Mouse (Mus musculus) cortical plate, adult 2 months (tissue): ENCODE results near the gene Kcnj10. TPM values are rescaled to one million over a fixed set of nuclear protein-coding genes. Genes with fewer than 3 reads are reported as not detected.

Source experiments
- H3K27ac ChIP-seq: fragments of 200-500 bp; 2 replicates; pipeline ENCODE4 v1.5.1; 2012; ENCODE audit warnings: low read length, control low read depth, inconsistent platforms; ENCODE audit not compliant: insufficient read depth
- H3K4me1 ChIP-seq: fragments of 200-500 bp; 2 replicates; pipeline ENCODE4 v1.6.1; 2011; ENCODE audit warnings: low read length; ENCODE audit not compliant: control insufficient read depth, insufficient read depth
- H3K4me3 ChIP-seq: fragments of 200-500 bp; 2 replicates; pipeline ENCODE4 v1.5.1; 2011; ENCODE audit warnings: mild to moderate bottlenecking, low read length, control low read depth; ENCODE audit not compliant: insufficient read depth
- CTCF ChIP-seq: fragments of 200-500 bp; IDR thresholded peaks from 2 replicates; pipeline ENCODE4 v1.5.1; 2011; ENCODE audit warnings: mild to moderate bottlenecking, control low read depth, low read length; ENCODE audit not compliant: insufficient read depth; ENCODE audit errors: extremely low read depth
- POLR2A ChIP-seq: fragments of 200-500 bp; IDR thresholded peaks from 2 replicates; pipeline ENCODE4 v1.6.1; 2011; ENCODE audit warnings: mild to moderate bottlenecking, low read length, control low read depth; ENCODE audit not compliant: insufficient read depth; ENCODE audit errors: extremely low read depth
- polyA plus RNA-seq: library from polyadenylated mRNA; depleted of rRNA; stranded (reverse); fragments of >200 nt; gene quantifications from 2 replicates; pipeline ENCODE4 v1.2.3, GENCODE M21; 2012; rRNA removed

The Kcnj10 gene
- 96.8 and 102 TPM in 2 replicates for polyA plus RNA-seq

- TF ChIP-seq CTCF (no peak), POLR2A (peak; percentile 42; the same call in 1 of the 2 replicates)
- peak within 1 kb of the TSS; percentile 41 for H3K4me3 ChIP-seq
- H3K4me1 ChIP-seq: peaks cover 2% of the 10 kb centered on the region; the same call in 1 of the 2 replicates
- peak within 1 kb of the TSS; percentile 63 for H3K27ac ChIP-seq
These were observed at the start of gene Kcnj10 for GRCm38 (mm10) chr1:172340729-172341321. TSS of gene Kcnj10 (plus strand) at chr1:172341210.

DNA sequence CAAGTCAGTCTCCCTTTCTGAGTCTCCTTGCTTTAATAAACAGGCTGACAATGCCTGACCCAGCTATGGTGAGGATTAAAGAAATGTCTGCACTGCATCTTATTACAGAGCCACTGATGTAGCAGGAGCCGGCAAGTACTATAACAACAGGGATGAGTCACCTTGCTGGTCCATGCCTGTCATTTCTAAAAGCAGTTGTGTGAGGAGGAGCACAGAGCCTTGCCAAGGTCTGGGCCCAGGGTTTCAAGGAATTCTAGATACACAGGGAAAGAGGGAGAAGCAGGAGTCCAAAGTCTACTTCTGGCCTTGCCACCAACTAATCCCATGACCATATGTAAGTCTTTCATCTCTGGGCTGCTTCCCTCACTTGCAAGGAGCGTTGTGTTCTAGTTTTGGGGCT lies 48.1 kb upstream of the Kcnj10 start:
- H3K4me3 ChIP-seq: no peak overlapping the region
- peaks cover 7% of the 10 kb centered on the region for H3K4me1 ChIP-seq
- H3K27ac ChIP-seq: peak overlapping the region; percentile 77
- TF ChIP-seq POLR2A (0 out of 2 replicates have a peak, but pooled peaks have one; percentile 6), CTCF (no peak)

DNA sequence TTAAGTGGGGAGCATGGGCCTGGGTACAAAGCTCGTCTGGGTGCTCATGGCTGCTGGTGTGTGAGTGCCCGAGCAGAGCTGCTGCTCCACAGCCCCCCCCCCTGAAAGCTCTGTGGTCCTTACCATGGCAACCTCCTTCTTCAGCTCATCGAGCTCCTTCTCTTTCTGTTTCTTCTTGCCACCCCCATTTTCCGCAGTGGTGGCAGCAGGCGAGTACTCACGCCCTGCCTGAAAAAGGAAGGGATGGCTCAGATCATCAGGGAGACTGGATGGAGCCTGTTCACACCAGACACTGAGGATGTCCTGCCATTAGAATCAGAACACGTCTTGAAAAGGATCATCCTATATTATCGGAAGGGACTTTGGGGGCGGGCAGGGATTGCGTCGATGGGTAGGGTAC lies 47.6 kb upstream of the Kcnj10 start:
- TF ChIP-seq CTCF (no peak), POLR2A (no peak)
- Histone ChIP-seq H3K27ac (peak overlapping the region; percentile 77), H3K4me3 (no peak overlapping the region), H3K4me1 (peaks cover 9% of the 10 kb centered on the region)

GRCm38 (mm10) chr1:172295751-172296197 lies 45.2 kb upstream of the Kcnj10 start:
- Histone ChIP-seq H3K4me1 (peaks cover 11% of the 10 kb centered on the region), H3K4me3 (peak overlapping the region; percentile 60), H3K27ac (peak overlapping the region; percentile 89)
- TF ChIP-seq POLR2A (0 out of 2 replicates have a peak, but pooled peaks have one; percentile 23), CTCF (no peak)

DNA sequence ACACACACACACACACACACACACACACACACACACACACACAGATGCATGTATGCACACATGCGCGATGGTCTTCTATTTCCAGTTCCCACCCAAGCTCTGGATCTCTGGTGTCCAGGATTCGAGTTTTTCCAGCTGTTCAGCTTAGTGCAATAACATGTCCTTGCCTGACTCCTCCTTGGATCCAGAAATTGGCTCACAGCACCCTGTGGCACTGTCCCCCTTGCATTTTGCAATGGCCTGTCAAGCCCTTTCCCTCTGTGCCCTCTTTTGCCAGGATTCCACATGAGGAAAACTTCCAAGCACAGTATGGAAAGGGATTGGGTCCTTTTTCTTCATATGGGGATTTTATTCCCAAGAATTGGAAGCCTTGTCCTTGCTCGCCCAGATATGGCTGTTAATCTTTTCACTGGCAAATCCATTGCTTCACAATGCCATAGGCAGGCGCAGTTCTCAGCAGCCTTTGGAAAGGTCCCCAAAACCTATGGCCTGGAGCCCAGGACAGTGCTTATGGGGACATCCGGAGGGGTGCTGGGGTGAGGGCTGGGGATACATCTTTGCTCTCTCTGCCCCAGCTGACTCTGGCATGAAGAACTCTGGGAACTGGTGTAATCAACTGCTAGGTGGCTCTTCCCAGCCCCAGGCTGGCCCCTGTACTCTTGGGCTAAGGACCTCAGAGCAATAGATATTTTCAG lies 44.0 kb upstream of the Kcnj10 start:
- TF ChIP-seq POLR2A (no peak), CTCF (no peak)
- Histone ChIP-seq H3K4me1 (peaks cover 11% of the 10 kb centered on the region), H3K4me3 (peak overlapping the region; percentile 60), H3K27ac (peak overlapping the region; percentile 89)

GRCm38 (mm10) chr1:172297611-172298537 lies 43.1 kb upstream of the Kcnj10 start, which contains the start of gene Atp1a2:
TSS of gene Atp1a2 (minus strand) at chr1:172298064.
- TF ChIP-seq CTCF (no peak), POLR2A (peak; percentile 89)
- peaks cover 11% of the 10 kb centered on the region for H3K4me1 ChIP-seq
- H3K27ac ChIP-seq: peak within 1 kb of the TSS; percentile 89
- peak within 1 kb of the TSS; percentile 60 for H3K4me3 ChIP-seq

- H3K4me1 ChIP-seq: peaks cover 7% of the 10 kb centered on the region
- H3K27ac ChIP-seq: peak overlapping the region; percentile 79; the same call in 1 of the 2 replicates
- TF ChIP-seq CTCF (no peak), POLR2A (no peak)
- no peak overlapping the region for H3K4me3 ChIP-seq
These were observed 41.5 kb upstream of the Kcnj10 start for GRCm38 (mm10) chr1:172299528-172299927.

- no peak for TF ChIP-seq CTCF
- no peak; the same call in 1 of the 2 replicates for TF ChIP-seq POLR2A
- Histone ChIP-seq H3K4me3 (no peak overlapping the region), H3K4me1 (peaks cover 7% of the 10 kb centered on the region), H3K27ac (peak overlapping the region; percentile 79)
These were observed 40.8 kb upstream of the Kcnj10 start for GRCm38 (mm10) chr1:172300247-172300646.

DNA sequence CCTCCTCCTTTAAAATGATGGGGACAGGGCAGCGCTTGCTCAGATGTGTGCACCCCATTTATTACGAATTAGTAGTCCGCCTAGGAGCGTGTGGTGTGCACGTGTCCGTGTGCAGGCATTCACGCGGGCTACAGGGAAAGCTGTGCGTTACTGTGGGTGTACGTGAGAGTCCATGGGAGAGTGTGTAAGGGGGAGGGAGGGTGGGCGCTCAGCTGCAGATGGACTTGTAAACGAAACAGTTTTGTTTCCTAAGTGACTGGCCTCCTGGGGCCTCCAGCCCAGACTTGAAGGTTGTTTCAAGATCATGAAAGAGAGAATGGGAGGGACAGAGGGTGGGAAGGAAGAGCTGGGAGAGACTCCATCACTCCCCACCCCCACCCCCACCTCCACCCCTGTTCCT lies 39.8 kb upstream of the Kcnj10 start:
- H3K4me1 ChIP-seq: peaks cover 8% of the 10 kb centered on the region
- no peak overlapping the region for H3K4me3 ChIP-seq
- peak overlapping the region; percentile 79 for H3K27ac ChIP-seq
- TF ChIP-seq POLR2A (no peak), CTCF (no peak)
